Mouse (Mus musculus) layer of hippocampus, adult 11-12 months (tissue): ENCODE measurements around the gene Phlda1.

Experiments used
- DNase-seq: peaks from one replicate; pipeline ENCODE4 v3.0.0; 2022; ENCODE audit warnings: low spot score

Phlda1 gene

GRCm38 (mm10) chr10:111528283-111528682, 22.2 kb downstream of the Phlda1 start:
- no peak for DNase-seq

DNA sequence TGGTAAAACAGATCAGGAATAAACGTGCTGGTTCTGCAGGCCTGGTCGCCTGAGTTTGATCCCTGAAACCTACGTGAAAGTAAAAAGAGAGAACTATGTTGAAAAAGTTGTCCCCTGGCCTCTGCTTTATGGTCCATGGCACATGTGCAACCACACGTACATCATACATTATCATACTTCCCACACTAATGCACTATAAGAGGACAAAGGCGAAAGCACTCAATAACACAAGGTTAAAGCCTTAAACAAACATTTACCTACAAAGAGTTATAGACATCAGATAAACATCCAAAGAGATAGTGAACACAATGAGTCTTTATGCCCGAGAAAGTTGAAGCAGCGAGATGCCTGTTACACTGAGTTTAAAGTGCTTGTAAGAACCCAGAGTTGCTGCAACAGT, 24.3 kb downstream of the Phlda1 start:
- no peak for DNase-seq

DNA sequence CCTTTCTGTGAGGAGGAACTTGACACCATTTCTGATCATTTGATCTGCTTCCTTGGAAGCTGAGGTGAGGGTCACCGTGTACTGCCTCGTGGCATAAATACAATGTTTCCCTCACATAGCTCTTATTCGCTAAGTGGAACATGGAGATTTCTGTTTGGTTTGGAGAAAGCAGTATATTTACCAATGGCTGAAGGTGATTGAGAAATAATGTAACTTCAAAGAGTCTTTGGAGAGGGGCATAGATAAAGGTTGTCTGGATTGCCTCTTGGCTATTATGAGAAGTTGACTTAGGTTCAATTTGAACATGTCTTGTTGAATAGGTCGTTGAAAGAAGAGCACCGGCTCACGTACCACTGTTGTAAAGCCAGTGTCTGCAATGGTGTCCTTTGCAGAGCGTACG, 28.6 kb downstream of the Phlda1 start:
- DNase-seq: no peak

GRCm38 (mm10) chr10:111537410-111537809, 31.3 kb downstream of the Phlda1 start:
- no peak for DNase-seq

- peak; percentile 62 for DNase-seq
These were observed 33.7 kb downstream of the Phlda1 start for GRCm38 (mm10) chr10:111539724-111540324.

- DNase-seq: no peak
These were observed 34.6 kb downstream of the Phlda1 start for GRCm38 (mm10) chr10:111540678-111541077.

DNA sequence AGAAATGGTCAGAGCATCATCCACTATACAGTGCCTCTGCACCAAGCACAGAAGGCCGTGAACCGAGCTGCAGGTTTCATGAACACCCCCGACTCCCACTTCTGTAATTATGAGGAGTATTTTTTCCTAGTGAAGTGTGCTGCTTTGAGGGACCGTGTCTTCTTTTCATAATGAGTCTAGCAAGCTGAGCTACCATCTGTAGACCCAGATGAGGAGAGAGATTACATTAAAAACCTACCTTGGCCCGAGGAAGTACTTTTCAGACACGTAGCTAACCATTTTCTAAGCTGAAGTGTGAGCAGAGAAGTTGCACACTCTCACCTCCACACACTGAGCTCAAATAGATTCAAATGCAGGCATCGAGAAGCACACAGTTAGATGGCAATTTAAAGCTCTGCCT, 37.0 kb downstream of the Phlda1 start:
- no peak for DNase-seq

- DNase-seq: no peak
These were observed 37.7 kb downstream of the Phlda1 start for GRCm38 (mm10) chr10:111543781-111544260.

GRCm38 (mm10) chr10:111544311-111544710, 38.2 kb downstream of the Phlda1 start:
- no peak for DNase-seq

- DNase-seq: no peak
These were observed 39.6 kb downstream of the Phlda1 start for GRCm38 (mm10) chr10:111545648-111546047.

DNA sequence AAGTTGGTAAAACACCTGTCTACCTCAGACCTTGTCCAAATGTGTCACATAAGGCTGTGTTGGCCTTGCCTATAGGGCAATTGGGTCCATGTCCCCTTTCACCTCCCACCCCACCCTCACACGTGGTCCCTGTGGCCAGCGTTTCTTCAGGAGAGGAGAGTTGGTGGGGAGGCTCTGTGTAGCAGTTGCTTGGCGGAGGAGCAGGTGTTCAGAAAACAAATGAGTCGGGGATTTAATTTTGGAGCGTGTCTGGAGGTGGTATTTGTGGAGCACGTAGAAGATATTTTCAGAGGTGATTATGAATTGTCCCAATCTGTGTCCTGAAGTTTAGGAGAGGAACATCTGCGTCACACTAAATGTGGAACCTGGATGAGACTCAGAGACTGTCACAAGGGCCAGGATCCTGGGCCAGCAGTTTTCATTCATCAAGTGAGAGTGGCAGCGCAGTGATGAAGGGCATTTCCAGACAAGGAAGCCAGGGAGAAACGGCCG, 41.8 kb downstream of the Phlda1 start:
- no peak for DNase-seq

GRCm38 (mm10) chr10:111550075-111550695, 44.1 kb downstream of the Phlda1 start:
- no peak for DNase-seq

DNA sequence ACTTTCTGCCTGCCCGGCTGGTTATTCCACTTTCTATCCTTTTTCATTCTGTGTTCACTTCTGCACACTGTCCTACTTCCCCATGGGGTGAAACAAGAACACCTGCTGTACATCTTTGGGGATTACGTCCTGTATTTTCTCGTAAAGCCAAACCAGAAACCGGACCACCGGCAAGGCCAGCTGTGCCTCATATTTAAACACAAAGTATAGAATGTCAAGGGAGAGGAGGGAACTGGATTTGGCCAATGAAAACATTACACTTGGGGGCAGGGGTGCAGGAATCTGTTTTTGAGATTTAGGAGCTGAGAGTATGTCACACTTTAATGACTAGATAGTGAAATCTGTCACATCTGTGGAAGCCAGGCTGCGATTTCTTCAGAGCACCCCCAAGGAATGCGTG, 47.6 kb downstream of the Phlda1 start:
- DNase-seq: no peak

DNA sequence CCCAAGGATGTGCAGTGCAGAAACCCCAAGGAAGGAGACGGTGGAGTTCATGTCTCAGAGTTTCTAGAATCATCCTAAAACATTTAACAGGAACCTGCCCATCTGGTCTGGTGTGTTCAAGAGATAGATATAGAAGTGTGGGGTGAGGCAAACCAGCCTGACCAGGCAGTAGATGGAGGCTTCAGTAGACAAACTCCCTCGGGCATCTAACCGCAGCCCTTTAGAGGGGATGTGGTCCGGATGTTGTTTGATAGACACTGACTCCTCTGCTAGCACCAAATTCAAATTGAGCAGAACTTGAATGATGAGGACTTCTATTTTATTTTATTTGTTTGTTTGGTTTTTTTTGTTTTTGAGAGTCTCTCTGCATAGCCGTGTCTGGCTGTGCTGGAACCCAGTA, 48.6 kb downstream of the Phlda1 start:
- no peak for DNase-seq

- DNase-seq: no peak
These were observed 52.1 kb downstream of the Phlda1 start for GRCm38 (mm10) chr10:111558211-111558610.
